Mouse (Mus musculus) ES-Bruce4 (cell line): Measurements from ENCODE around the gene Arl8a. TPM values are rescaled to one million over a fixed set of nuclear protein-coding genes. Genes with fewer than 3 reads are reported as not detected.

Experiments used
- H3K27ac ChIP-seq: 2 replicates; pipeline ENCODE4 v1.5.1; 2012; ENCODE audit warnings: low read length, inconsistent platforms; ENCODE audit not compliant: insufficient read depth
- H3K27me3 ChIP-seq: 2 replicates; pipeline ENCODE4 v1.6.1; 2012; ENCODE audit warnings: mild to moderate bottlenecking, low read length, inconsistent platforms; ENCODE audit not compliant: control insufficient read depth, poor library complexity, insufficient read depth, severe bottlenecking
- H3K36me3 ChIP-seq: 2 replicates; pipeline ENCODE4 v1.6.1; 2012; ENCODE audit warnings: inconsistent platforms, mild to moderate bottlenecking, low read length, moderate library complexity; ENCODE audit not compliant: control insufficient read depth, poor library complexity, insufficient read depth, severe bottlenecking
- H3K4me1 ChIP-seq: one replicate; pipeline ENCODE4 v1.8.1; 2011; ENCODE audit warnings: low read length; ENCODE audit not compliant: control insufficient read depth, insufficient read depth
- H3K4me3 ChIP-seq: 2 replicates; pipeline ENCODE4 v1.5.1; 2011; ENCODE audit warnings: low read depth, mild to moderate bottlenecking, low read length
- H3K9ac ChIP-seq: 2 replicates; pipeline ENCODE4 v1.6.1; 2012; ENCODE audit warnings: low read depth, mild to moderate bottlenecking, inconsistent platforms; ENCODE audit not compliant: poor library complexity, severe bottlenecking
- H3K9me3 ChIP-seq: replicated peaks from 2 replicates; pipeline ENCODE4 v1.6.1; 2012; ENCODE audit warnings: mild to moderate bottlenecking, low read length, inconsistent platforms; ENCODE audit not compliant: control insufficient read depth, poor library complexity, insufficient read depth, severe bottlenecking
- CTCF ChIP-seq: IDR thresholded peaks from one replicate; pipeline ENCODE4 v1.8.1; 2011; ENCODE audit warnings: low read depth, low read length
- EP300 ChIP-seq: IDR thresholded peaks from 2 replicates; pipeline ENCODE4 v1.6.1; 2011; ENCODE audit warnings: low read depth, low read length; ENCODE audit not compliant: insufficient read depth
- POLR2A ChIP-seq: IDR thresholded peaks from one replicate; pipeline ENCODE4 v1.8.1; 2011; ENCODE audit warnings: low read length; ENCODE audit not compliant: insufficient read depth
- polyA plus RNA-seq: library from polyadenylated mRNA; stranded (reverse); fragments of >200 nt; gene quantifications from 2 replicates; pipeline ENCODE4 v1.2.4, GENCODE M21; 2011; ENCODE audit warnings: low read depth; ENCODE audit not compliant: missing spikeins, insufficient read depth, insufficient read length

Gene Arl8a
- polyA plus RNA-seq: 94.4 and 106 TPM in 2 replicates

GRCm38 (mm10) chr1:135146077-135146945, at the start of gene Arl8a:
TSS of gene Arl8a (plus strand) at chr1:135146824.
- no peaks in the 10 kb centered on the region for H3K36me3 ChIP-seq
- H3K4me3 ChIP-seq: peak within 1 kb of the TSS; percentile 90
- no peaks in the 10 kb centered on the region for H3K4me1 ChIP-seq
- TF ChIP-seq CTCF (no peak), EP300 (no peak), POLR2A (no peak)
- H3K9ac ChIP-seq: peak within 1 kb of the TSS; percentile 73
- H3K27ac ChIP-seq: peak within 1 kb of the TSS; percentile 39
- H3K9me3 ChIP-seq: no peaks in the 10 kb centered on the region
- H3K27me3 ChIP-seq: no peaks in the 10 kb centered on the region

GRCm38 (mm10) chr1:135097441-135097840, 49.2 kb upstream of the Arl8a start:
- H3K27me3 ChIP-seq: no peaks in the 10 kb centered on the region

GRCm38 (mm10) chr1:135098441-135098840, 48.2 kb upstream of the Arl8a start:
- H3K9ac ChIP-seq: no peak overlapping the region
- TF ChIP-seq POLR2A (no peak), CTCF (no peak), EP300 (no peak)
- H3K4me1 ChIP-seq: no peaks in the 10 kb centered on the region
- no peaks in the 10 kb centered on the region for H3K9me3 ChIP-seq
- no peaks in the 10 kb centered on the region for H3K27me3 ChIP-seq
- H3K27ac ChIP-seq: no peak overlapping the region
- no peaks in the 10 kb centered on the region for H3K36me3 ChIP-seq
- no peak overlapping the region for H3K4me3 ChIP-seq

More at GRCm38 (mm10) chr1:135097441-135097840, 49.2 kb upstream of the Arl8a start:
- Histone ChIP-seq H3K9ac (no peak overlapping the region), H3K27ac (no peak overlapping the region), H3K9me3 (no peaks in the 10 kb centered on the region), H3K4me1 (no peaks in the 10 kb centered on the region), H3K4me3 (no peak overlapping the region), H3K36me3 (no peaks in the 10 kb centered on the region)
- TF ChIP-seq CTCF (no peak), POLR2A (no peak), EP300 (no peak)

GRCm38 (mm10) chr1:135100400-135100799, 46.2 kb upstream of the Arl8a start:
- Histone ChIP-seq H3K9me3 (no peaks in the 10 kb centered on the region), H3K4me3 (no peak overlapping the region), H3K9ac (no peak overlapping the region), H3K4me1 (no peaks in the 10 kb centered on the region), H3K27me3 (no peaks in the 10 kb centered on the region), H3K36me3 (no peaks in the 10 kb centered on the region), H3K27ac (no peak overlapping the region)
- no peak for TF ChIP-seq CTCF
- no peak for TF ChIP-seq EP300
- TF ChIP-seq POLR2A: no peak

- Histone ChIP-seq H3K9me3 (no peaks in the 10 kb centered on the region), H3K4me1 (no peaks in the 10 kb centered on the region), H3K36me3 (no peaks in the 10 kb centered on the region), H3K9ac (peak within 1 kb of the TSS; percentile 32), H3K4me3 (peak within 1 kb of the TSS; percentile 60), H3K27ac (no peak within 1 kb of the TSS), H3K27me3 (no peaks in the 10 kb centered on the region)
- no peak for TF ChIP-seq POLR2A
- no peak for TF ChIP-seq CTCF
Measured at GRCm38 (mm10) chr1:135105124-135105523, 41.5 kb upstream of the Arl8a start, which contains the start of gene Lgr6. TSS of gene Lgr6 (minus strand) at chr1:135105276.

GRCm38 (mm10) chr1:135105951-135106350, 40.7 kb upstream of the Arl8a start:
- no peaks in the 10 kb centered on the region for H3K36me3 ChIP-seq
- H3K4me1 ChIP-seq: no peaks in the 10 kb centered on the region
- H3K27ac ChIP-seq: no peak overlapping the region
- H3K9ac ChIP-seq: no peak overlapping the region
- no peaks in the 10 kb centered on the region for H3K9me3 ChIP-seq
- no peak overlapping the region for H3K4me3 ChIP-seq
- no peaks in the 10 kb centered on the region for H3K27me3 ChIP-seq
- no peak for TF ChIP-seq EP300
- TF ChIP-seq POLR2A: no peak
- peak; percentile 89 for TF ChIP-seq CTCF
